In genomic region chr4:110050393-110051280, GRCm38 (mm10) we compare ENCODE assay signal across 8 mouse cellular contexts.
DNase-seq lines count a peak whose midpoint lies in the region; ATAC-seq and TF ChIP-seq lines count a peak whose summit lies in the region.

No protein-coding gene starts in this region.

- 5% methylated on average over 40 of the region's 40 CpGs for WGBS in intestine, postnatal 0 days
- 4% methylated on average over 40 of the region's 40 CpGs for WGBS in midbrain, embryonic 10.5 days
- WGBS in small intestine, adult 2 months: 8% methylated on average over 40 of the region's 40 CpGs

- no peak overlapping the region for H3K27ac ChIP-seq in intestine, postnatal 0 days (ENCODE audit: low read depth, low read length)
- peak overlapping the region; percentile 80 for H3K27ac ChIP-seq in midbrain, embryonic 10.5 days (replicated peaks)
- no peak overlapping the region for H3K27ac ChIP-seq in small intestine, adult 2 months (ENCODE audit: insufficient read depth, low read depth, low read length)

- H3K4me2 ChIP-seq in intestine, postnatal 0 days (replicated peaks; ENCODE audit: low read depth): peak overlapping the region; percentile 72

- no peaks in the 10 kb centered on the region for H3K36me3 ChIP-seq in intestine, postnatal 0 days (ENCODE audit: control insufficient read depth, insufficient read depth)
- H3K36me3 ChIP-seq in midbrain, embryonic 10.5 days: no peaks in the 10 kb centered on the region
- no peaks in the 10 kb centered on the region for H3K36me3 ChIP-seq in small intestine, adult 2 months (ENCODE audit: control insufficient read depth, insufficient read depth, low read length)

- no peaks in the 10 kb centered on the region for H3K4me1 ChIP-seq in intestine, postnatal 0 days (replicated peaks; ENCODE audit: control insufficient read depth, insufficient read depth, low read length)
- peaks cover 16% of the 10 kb centered on the region for H3K4me1 ChIP-seq in midbrain, embryonic 10.5 days
- H3K4me1 ChIP-seq in small intestine, adult 2 months (ENCODE audit: control insufficient read depth, insufficient read depth, insufficient read length, low read length): peaks cover 6% of the 10 kb centered on the region

- H3K27me3 ChIP-seq in intestine, postnatal 0 days (replicated peaks; ENCODE audit: control insufficient read depth, insufficient read depth, low read length): no peaks in the 10 kb centered on the region
- peaks cover 19% of the 10 kb centered on the region for H3K27me3 ChIP-seq in midbrain, embryonic 10.5 days (ENCODE audit: low read depth, poor library complexity, severe bottlenecking)
- peaks cover 2% of the 10 kb centered on the region; the same call in 1 of the 2 replicates for H3K27me3 ChIP-seq in small intestine, adult 2 months (ENCODE audit: control insufficient read depth, insufficient read depth, low read length)

- peak; percentile 97 for ATAC-seq in granulocyte monocyte progenitor cell, adult 5-6 weeks (replicated peaks; ENCODE audit: poor library complexity, severe bottlenecking)
- ATAC-seq in intestine, postnatal 0 days: peak; percentile 73

- no peaks in the 10 kb centered on the region for H3K9me3 ChIP-seq in intestine, postnatal 0 days (ENCODE audit: control insufficient read depth)
- H3K9me3 ChIP-seq in midbrain, embryonic 10.5 days (replicated peaks): no peaks in the 10 kb centered on the region

- DNase-seq in adrenal gland, postnatal 14 days: peak; percentile 95
- peak; percentile 95 for DNase-seq in embryo, embryonic 11 days
- peak; percentile 88 to 89 for DNase-seq in left cerebral cortex, postnatal 36 days (ENCODE audit: low spot score in 2 of 2)
- peak; percentile 94 for DNase-seq in midbrain, embryonic 10.5 days (ENCODE audit: low spot score)
- no peak for DNase-seq in adipocyte (ENCODE audit: low spot score)

- TF ChIP-seq POLR2A in small intestine, adult 2 months (IDR thresholded peaks at IDR 0.05; ENCODE audit: low read depth, low read length): no peak

- H3K4me3 ChIP-seq in intestine, postnatal 0 days (ENCODE audit: low read depth, low read length): peak overlapping the region; percentile 36
- peak overlapping the region; percentile 56 for H3K4me3 ChIP-seq in midbrain, embryonic 10.5 days
- H3K4me3 ChIP-seq in small intestine, adult 2 months (ENCODE audit: low read depth, low read length): peak overlapping the region; percentile 46

- TF ChIP-seq CTCF in intestine, postnatal 0 days (IDR thresholded peaks at IDR 0.05; ENCODE audit: low read depth): peak; percentile 99
- peak; percentile 51; the same call in 1 of the 2 replicates for TF ChIP-seq CTCF in small intestine, adult 2 months (IDR thresholded peaks at IDR 0.05; ENCODE audit: extremely low read depth, insufficient read length, insufficient replicate concordance, low read depth, low read length)

- intact Hi-C loops in left cerebral cortex, postnatal 36 days (cut with DNase I): loop anchor here (5.0 to 10.0 kb wide), 3 partner anchors 237 to 1577 kb away; no protein-coding TSS in a partner anchor

- no peak overlapping the region for H3K9ac ChIP-seq in intestine, postnatal 0 days (ENCODE audit: low read depth, low read length)
